Mouse (Mus musculus) duodenum, adult 2 months (tissue): ENCODE results near the gene Ifna5. TPM values are rescaled to one million over a fixed set of nuclear protein-coding genes. Genes with fewer than 3 reads are reported as not detected.

Experiments
- polyA plus RNA-seq: library from polyadenylated mRNA; depleted of rRNA; stranded (reverse); fragments of >200 nt; gene quantifications from 2 replicates; pipeline ENCODE4 v1.2.3, GENCODE M21; 2012; ENCODE audit warnings: low replicate concordance; rRNA removed

The Ifna5 gene
- not detected in 2 replicates for polyA plus RNA-seq

GRCm38 (mm10) chr4:88835225-88835624 is at the start of gene Ifna5:
Gene Ifna5, plus strand, starts transcription at chr4:88835525.

GRCm38 (mm10) chr4:88788402-88788801 is 46.9 kb upstream of the Ifna5 start, which contains the start of gene Gm13277:
Gene Gm13277, plus strand, starts transcription at chr4:88788632.

GRCm38 (mm10) chr4:88791250-88791649 is 44.1 kb upstream of the Ifna5 start, which contains the start of gene Gm13278:
Gene Gm13278, plus strand, starts transcription at chr4:88791550.

GRCm38 (mm10) chr4:88793936-88794675 is 41.2 kb upstream of the Ifna5 start, which contains the start of gene Gm13275:
Gene Gm13275, plus strand, starts transcription at chr4:88794487.

GRCm38 (mm10) chr4:88797097-88797496 is 38.2 kb upstream of the Ifna5 start, which contains the start of gene Gm13279:
Gene Gm13279, plus strand, starts transcription at chr4:88797397.

GRCm38 (mm10) chr4:88799365-88799764 is 36.0 kb upstream of the Ifna5 start, which contains the start of gene Gm13285:
Gene Gm13285, plus strand, starts transcription at chr4:88799665.

GRCm38 (mm10) chr4:88802954-88803353 is 32.4 kb upstream of the Ifna5 start, which contains the start of gene Gm13287:
Gene Gm13287, plus strand, starts transcription at chr4:88803254.

GRCm38 (mm10) chr4:88805231-88805630 is 30.1 kb upstream of the Ifna5 start, which contains the start of gene Gm13288:
Gene Gm13288, plus strand, starts transcription at chr4:88805531.

GRCm38 (mm10) chr4:88815928-88816327 is 19.4 kb upstream of the Ifna5 start, which contains the start of gene Ifna7:
Gene Ifna7, plus strand, starts transcription at chr4:88816228.

GRCm38 (mm10) chr4:88819659-88820058 is 15.7 kb upstream of the Ifna5 start, which contains the start of gene Ifna11:
Gene Ifna11, plus strand, starts transcription at chr4:88819959.

GRCm38 (mm10) chr4:88827116-88827515 is 8.2 kb upstream of the Ifna5 start, which contains the start of gene Ifna6:
Gene Ifna6, plus strand, starts transcription at chr4:88827416.

GRCm38 (mm10) chr4:88841438-88841911 is 6.2 kb downstream of the Ifna5 start, which contains the start of gene Ifna4:
Gene Ifna4, plus strand, starts transcription at chr4:88841861.

GRCm38 (mm10) chr4:88849698-88850097 is 14.4 kb downstream of the Ifna5 start, which contains the start of gene Ifna1:
Gene Ifna1, plus strand, starts transcription at chr4:88850087.

GRCm38 (mm10) chr4:88880101-88880500 is 44.8 kb downstream of the Ifna5 start, which contains the start of gene Ifne:
Gene Ifne, minus strand, starts transcription at chr4:88880201.

Other genes starting within 250 kb of the Ifna5 start
- gene Ifna9, start 243.1 kb upstream of the Ifna5 start, polyA plus RNA-seq, result not detected in 2 replicates
- gene Ifna12, start 232.1 kb upstream of the Ifna5 start, polyA plus RNA-seq, result not detected in 2 replicates
- gene C87499, start 201.1 kb upstream of the Ifna5 start, polyA plus RNA-seq, result not detected in 2 replicates
- gene Ifna13, start 191.1 kb upstream of the Ifna5 start, polyA plus RNA-seq, result not detected in 2 replicates
- gene Ifna16, start 158.6 kb upstream of the Ifna5 start, polyA plus RNA-seq, result not detected in 2 replicates
- gene Ifna2, start 151.6 kb upstream of the Ifna5 start, polyA plus RNA-seq, result not detected in 2 replicates
- not detected in 2 replicates for gene Ifnab, start 144.2 kb upstream of the Ifna5 start, polyA plus RNA-seq
- gene Gm26566, start 113.7 kb upstream of the Ifna5 start, polyA plus RNA-seq, result 0.11 and 0.27 TPM in 2 replicates
- gene Klhl9, start 113.1 kb upstream of the Ifna5 start, polyA plus RNA-seq, result 5.4 and 7.9 TPM in 2 replicates
- gene Gm13271, start 80.7 kb upstream of the Ifna5 start, polyA plus RNA-seq, result not detected in 2 replicates
- gene Gm13283, start 75.4 kb upstream of the Ifna5 start, polyA plus RNA-seq, result not detected in 2 replicates
- not detected in 2 replicates for gene Gm13290, start 61.7 kb upstream of the Ifna5 start, polyA plus RNA-seq
- gene Gm13289, start 58.6 kb upstream of the Ifna5 start, polyA plus RNA-seq, result not detected in 2 replicates
- not detected in 2 replicates for gene Gm13272, start 55.7 kb upstream of the Ifna5 start, polyA plus RNA-seq
- not detected in 2 replicates for gene Ifnz, start 53.4 kb upstream of the Ifna5 start, polyA plus RNA-seq
- not detected in 2 replicates for gene Gm13276, start 49.8 kb upstream of the Ifna5 start, polyA plus RNA-seq
- gene Gm13277, start 46.9 kb upstream of the Ifna5 start, polyA plus RNA-seq, result not detected in 2 replicates
- not detected in 2 replicates for gene Gm13278, start 44.0 kb upstream of the Ifna5 start, polyA plus RNA-seq
- gene Gm13275, start 41.0 kb upstream of the Ifna5 start, polyA plus RNA-seq, result not detected in 2 replicates
- gene Gm13279, start 38.1 kb upstream of the Ifna5 start, polyA plus RNA-seq, result not detected in 2 replicates
- not detected in 2 replicates for gene Gm13285, start 35.9 kb upstream of the Ifna5 start, polyA plus RNA-seq
- 0.49 TPM in 1 of 2 replicates, not detected in the other for gene Gm13287, start 32.3 kb upstream of the Ifna5 start, polyA plus RNA-seq
- gene Gm13288, start 30.0 kb upstream of the Ifna5 start, polyA plus RNA-seq, result not detected in 2 replicates
- gene Ifna7, start 19.3 kb upstream of the Ifna5 start, polyA plus RNA-seq, result not detected in 2 replicates
- not detected in 2 replicates for gene Ifna11, start 15.6 kb upstream of the Ifna5 start, polyA plus RNA-seq
- gene Ifna6, start 8.1 kb upstream of the Ifna5 start, polyA plus RNA-seq, result not detected in 2 replicates
- gene Ifna4, start 6.3 kb downstream of the Ifna5 start, polyA plus RNA-seq, result not detected in 2 replicates
- gene Ifna1, start 14.6 kb downstream of the Ifna5 start, polyA plus RNA-seq, result not detected in 2 replicates
- 0.21 TPM in 1 of 2 replicates, not detected in the other for gene Ifne, start 44.7 kb downstream of the Ifna5 start, polyA plus RNA-seq